Mouse (Mus musculus): ENCODE results near the gene Hnrnpa0. TPM values are rescaled to one million over a fixed set of nuclear protein-coding genes. Genes with fewer than 3 reads are reported as not detected.
A peak's percentile ranks its signal among the peaks of the same experiment; 100 is the strongest.

Gene Hnrnpa0
- polyA plus RNA-seq, 1 experiment from 2014 or later, result 37.8 TPM

GRCm38 (mm10) chr13:58124989-58125388 is 3.4 kb downstream of the Hnrnpa0 start:
- H3K36me3 ChIP-seq, result no peaks in the 10 kb centered on the region
- no peak overlapping the region for H3K4me3 ChIP-seq
- H3K4me2 ChIP-seq, result no peak overlapping the region
- H3K4me1 ChIP-seq, result peaks cover 47% of the 10 kb centered on the region
- H3K27me3 ChIP-seq, result no peaks in the 10 kb centered on the region
- 47% methylated on average over 2 of the region's 2 CpGs for WGBS
- no peak overlapping the region for H3K9ac ChIP-seq
- ATAC-seq (ENCODE audit: borderline replicate concordance, extremely low read depth, low FRiP score, low TSS enrichment), result no peak
- H3K27ac ChIP-seq, result no peak overlapping the region
- H3K9me3 ChIP-seq, result no peaks in the 10 kb centered on the region

DNA sequence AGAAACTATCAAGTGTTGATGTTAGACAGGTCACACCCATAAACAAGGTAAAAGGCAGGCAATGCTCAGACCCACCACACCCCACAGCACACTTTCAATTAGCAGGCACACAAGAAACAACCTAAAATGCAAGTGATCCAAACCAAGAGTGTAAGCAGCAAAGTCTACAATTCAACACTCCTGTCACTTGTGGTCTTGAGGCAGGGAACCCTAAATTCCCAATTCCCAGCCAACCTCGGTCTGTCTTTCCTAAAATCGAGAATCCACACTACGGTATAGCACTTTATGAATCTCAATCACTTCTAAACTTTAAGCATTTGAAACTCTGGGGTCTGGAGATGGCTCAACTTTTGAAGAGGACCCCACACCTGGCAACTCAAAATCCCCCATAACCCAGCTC is 4.1 kb downstream of the Hnrnpa0 start:
- no peak overlapping the region; the same call in 1 of the 2 replicates for H3K4me2 ChIP-seq
- no peaks in the 10 kb centered on the region for H3K27me3 ChIP-seq
- no peaks in the 10 kb centered on the region for H3K36me3 ChIP-seq
- peaks cover 40% of the 10 kb centered on the region for H3K4me1 ChIP-seq
- ATAC-seq (ENCODE audit: borderline replicate concordance, extremely low read depth, low FRiP score, low TSS enrichment), result no peak
- 81% methylated on average over 3 of the region's 3 CpGs for WGBS
- H3K9me3 ChIP-seq, result no peaks in the 10 kb centered on the region
- no peak overlapping the region for H3K9ac ChIP-seq
- no peak overlapping the region for H3K27ac ChIP-seq
- H3K4me3 ChIP-seq, result no peak overlapping the region

- H3K27ac ChIP-seq, result peak overlapping the region; percentile 29; the same call in 1 of the 2 replicates
These were observed 5.0 kb downstream of the Hnrnpa0 start for GRCm38 (mm10) chr13:58123381-58123780.

DNA sequence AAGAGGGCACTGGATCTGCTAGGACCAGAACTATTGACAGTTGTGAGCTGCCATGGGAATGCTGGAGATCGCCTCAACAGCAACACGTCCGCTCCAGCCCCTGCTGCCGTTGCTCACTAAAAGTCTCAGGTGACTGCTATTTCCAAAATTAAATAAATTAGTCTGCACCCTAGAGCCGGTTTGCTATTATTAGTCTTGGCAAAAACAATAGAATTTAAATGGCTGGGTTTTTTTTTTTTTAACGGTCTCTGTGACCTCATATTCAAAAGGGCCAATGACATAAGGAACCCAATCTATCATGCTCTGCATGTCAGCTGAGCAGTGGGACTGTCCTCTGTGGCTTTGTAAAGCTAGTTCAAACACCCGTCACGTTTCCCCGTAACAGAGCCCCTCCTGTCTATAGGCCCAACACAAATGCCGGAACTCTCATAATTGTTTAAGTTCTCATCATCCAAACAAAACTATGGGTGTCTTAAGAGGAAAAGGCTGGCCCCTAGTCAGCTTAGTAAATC is 5.5 kb downstream of the Hnrnpa0 start:
- Histone ChIP-seq H3K4me1 (peaks cover 40% of the 10 kb centered on the region), H3K27ac (peak overlapping the region; percentile 45; the same call in 1 of the 2 replicates), H3K36me3 (no peaks in the 10 kb centered on the region), H3K9ac (no peak overlapping the region), H3K9me3 (no peaks in the 10 kb centered on the region), H3K27me3 (no peaks in the 10 kb centered on the region), H3K4me2 (no peak overlapping the region), H3K4me3 (no peak overlapping the region)
- WGBS, result 47% methylated on average over 10 of the region's 10 CpGs
- no peak for ATAC-seq (ENCODE audit: borderline replicate concordance, extremely low read depth, low FRiP score, low TSS enrichment)

More at GRCm38 (mm10) chr13:58123381-58123780, 5.0 kb downstream of the Hnrnpa0 start:
- Histone ChIP-seq H3K4me2 (no peak overlapping the region), H3K27me3 (no peaks in the 10 kb centered on the region), H3K4me1 (peaks cover 40% of the 10 kb centered on the region), H3K9ac (no peak overlapping the region; the same call in 1 of the 2 replicates), H3K36me3 (no peaks in the 10 kb centered on the region), H3K4me3 (no peak overlapping the region), H3K9me3 (no peaks in the 10 kb centered on the region)
- ATAC-seq (ENCODE audit: borderline replicate concordance, extremely low read depth, low FRiP score, low TSS enrichment), result no peak
- WGBS, result 27% methylated on average over 8 of the region's 8 CpGs

GRCm38 (mm10) chr13:58117318-58118017 is 10.9 kb downstream of the Hnrnpa0 start:
- Histone ChIP-seq H3K9ac (no peak overlapping the region), H3K27ac (no peak overlapping the region), H3K36me3 (no peaks in the 10 kb centered on the region), H3K4me2 (no peak overlapping the region), H3K4me1 (peaks cover 22% of the 10 kb centered on the region), H3K9me3 (no peaks in the 10 kb centered on the region), H3K27me3 (no peaks in the 10 kb centered on the region), H3K4me3 (no peak overlapping the region)
- no peak for ATAC-seq (ENCODE audit: borderline replicate concordance, extremely low read depth, low FRiP score, low TSS enrichment)
- 53% methylated on average over 8 of the region's 8 CpGs for WGBS

GRCm38 (mm10) chr13:58116801-58117200 is 11.6 kb downstream of the Hnrnpa0 start:
- Histone ChIP-seq H3K4me2 (no peak overlapping the region), H3K36me3 (no peaks in the 10 kb centered on the region), H3K4me3 (no peak overlapping the region), H3K27me3 (no peaks in the 10 kb centered on the region), H3K27ac (no peak overlapping the region), H3K9me3 (no peaks in the 10 kb centered on the region), H3K9ac (no peak overlapping the region), H3K4me1 (peaks cover 25% of the 10 kb centered on the region)
- no peak for ATAC-seq (ENCODE audit: borderline replicate concordance, extremely low read depth, low FRiP score, low TSS enrichment)
- WGBS, result 65% methylated on average over 2 of the region's 2 CpGs

GRCm38 (mm10) chr13:58115227-58115626 is 13.1 kb downstream of the Hnrnpa0 start:
- ATAC-seq (ENCODE audit: borderline replicate concordance, extremely low read depth, low FRiP score, low TSS enrichment), result peak; percentile 32; the same call in 1 of the 2 replicates
- no peaks in the 10 kb centered on the region for H3K36me3 ChIP-seq
- H3K27me3 ChIP-seq, result no peaks in the 10 kb centered on the region
- H3K4me1 ChIP-seq, result peaks cover 24% of the 10 kb centered on the region
- no peaks in the 10 kb centered on the region for H3K9me3 ChIP-seq
- H3K27ac ChIP-seq, result no peak overlapping the region
- no peak overlapping the region for H3K4me3 ChIP-seq
- peak overlapping the region; percentile 17; the same call in 1 of the 2 replicates for H3K4me2 ChIP-seq
- H3K9ac ChIP-seq, result no peak overlapping the region
- 24% methylated on average over 13 of the region's 13 CpGs for WGBS

DNA sequence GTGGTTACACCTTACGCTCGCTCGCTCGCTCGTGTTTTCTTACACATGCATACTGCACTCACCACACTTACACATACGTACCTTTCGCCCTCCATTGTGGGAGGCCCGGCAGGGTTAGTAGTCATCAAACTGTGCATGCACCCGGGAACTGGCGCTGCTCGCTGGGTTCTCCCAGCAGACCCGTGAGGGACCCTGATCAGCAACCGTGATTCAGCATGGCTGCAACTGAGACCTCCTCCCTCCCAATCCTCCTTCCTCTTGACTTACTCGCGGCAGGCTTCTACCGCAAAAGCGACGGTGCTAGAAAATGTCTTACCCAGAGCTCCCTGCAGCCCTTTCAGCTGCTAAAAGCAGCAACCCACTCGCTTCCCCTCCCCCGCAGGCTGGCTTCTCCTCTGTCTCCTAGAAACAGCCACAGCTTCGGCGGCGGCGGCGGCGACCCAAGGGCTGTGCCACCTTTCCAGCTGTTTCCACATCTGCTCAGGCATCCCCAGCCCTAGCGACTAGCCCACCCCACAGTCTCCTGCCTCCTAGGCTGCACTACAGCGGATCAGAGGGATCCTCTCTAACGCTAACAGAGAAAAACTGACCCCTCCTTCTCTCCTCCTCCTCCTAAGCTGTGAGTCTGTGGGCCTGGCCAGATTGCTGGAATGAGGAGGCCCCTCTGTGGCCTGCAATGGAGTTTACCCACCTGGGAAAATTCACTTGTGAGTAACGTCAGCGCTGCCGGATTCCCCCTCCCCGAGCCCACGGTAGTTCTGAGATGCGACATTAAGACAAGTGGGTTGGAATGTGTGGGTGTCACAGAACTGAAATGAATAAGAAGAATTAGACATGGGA is 15.1 kb downstream of the Hnrnpa0 start, which contains the start of gene Klhl3:
Klhl3 (minus strand) TSS at position 532 of the 840 bp plus-strand sequence.
- under 1% methylated on average over 35 of the region's 35 CpGs for WGBS
- Histone ChIP-seq H3K4me2 (peak within 1 kb of the TSS; percentile 83), H3K36me3 (no peaks in the 10 kb centered on the region), H3K4me1 (peaks cover 24% of the 10 kb centered on the region), H3K9ac (peak within 1 kb of the TSS; percentile 51), H3K27ac (peak within 1 kb of the TSS; percentile 67), H3K4me3 (peak within 1 kb of the TSS; percentile 57), H3K27me3 (no peaks in the 10 kb centered on the region), H3K9me3 (no peaks in the 10 kb centered on the region)
- ATAC-seq (ENCODE audit: borderline replicate concordance, extremely low read depth, low FRiP score, low TSS enrichment), result peak; percentile 82; the same call in 1 of the 2 replicates

GRCm38 (mm10) chr13:58112601-58113041 is 15.7 kb downstream of the Hnrnpa0 start:
- Histone ChIP-seq H3K9me3 (no peaks in the 10 kb centered on the region), H3K4me2 (peak overlapping the region; percentile 83), H3K36me3 (no peaks in the 10 kb centered on the region), H3K9ac (peak overlapping the region; percentile 51), H3K4me3 (peak overlapping the region; percentile 57), H3K4me1 (peaks cover 24% of the 10 kb centered on the region), H3K27ac (peak overlapping the region; percentile 67; the same call in 1 of the 2 replicates), H3K27me3 (no peaks in the 10 kb centered on the region)
- 10% methylated on average over 11 of the region's 11 CpGs for WGBS
- peak; percentile 17; the same call in 1 of the 2 replicates for ATAC-seq (ENCODE audit: borderline replicate concordance, extremely low read depth, low FRiP score, low TSS enrichment)

GRCm38 (mm10) chr13:58112191-58112590 is 16.2 kb downstream of the Hnrnpa0 start:
- H3K27ac ChIP-seq, result no peak overlapping the region
- no peak for ATAC-seq (ENCODE audit: borderline replicate concordance, extremely low read depth, low FRiP score, low TSS enrichment)
- peak overlapping the region; percentile 51; the same call in 1 of the 2 replicates for H3K9ac ChIP-seq
- H3K4me3 ChIP-seq, result peak overlapping the region; percentile 57
- no peaks in the 10 kb centered on the region for H3K9me3 ChIP-seq
- H3K27me3 ChIP-seq, result no peaks in the 10 kb centered on the region
- peak overlapping the region; percentile 83 for H3K4me2 ChIP-seq
- peaks cover 24% of the 10 kb centered on the region for H3K4me1 ChIP-seq
- no peaks in the 10 kb centered on the region for H3K36me3 ChIP-seq
- WGBS, result 56% methylated on average over 10 of the region's 10 CpGs

GRCm38 (mm10) chr13:58111306-58111705 is 17.1 kb downstream of the Hnrnpa0 start:
- 87% methylated on average over 6 of the region's 6 CpGs for WGBS
- ATAC-seq (ENCODE audit: borderline replicate concordance, extremely low read depth, low FRiP score, low TSS enrichment), result no peak
- no peak overlapping the region for H3K9ac ChIP-seq
- H3K27ac ChIP-seq, result no peak overlapping the region
- no peaks in the 10 kb centered on the region for H3K9me3 ChIP-seq
- no peaks in the 10 kb centered on the region for H3K27me3 ChIP-seq
- no peak overlapping the region for H3K4me2 ChIP-seq
- no peaks in the 10 kb centered on the region for H3K36me3 ChIP-seq
- H3K4me1 ChIP-seq, result peaks cover 24% of the 10 kb centered on the region
- no peak overlapping the region for H3K4me3 ChIP-seq
